Mouse (Mus musculus): ENCODE measurements around the gene C8g. TPM values are rescaled to one million over a fixed set of nuclear protein-coding genes. Genes with fewer than 3 reads are reported as not detected.
A peak's percentile ranks its signal among the peaks of the same experiment; 100 is the strongest.

Gene C8g
- total and polyA plus RNA-seq, 2 experiments from 2014 or later, result 1.6 to 2.4 TPM

- H3K27ac ChIP-seq (ENCODE audit: low read depth), result no peak overlapping the region
- no peaks in the 10 kb centered on the region for H3K9me3 ChIP-seq (replicated peaks; ENCODE audit: control insufficient read depth, low read length)
- no peak for TF ChIP-seq EP300 (IDR thresholded peaks at IDR 0.05; ENCODE audit: low read depth)
- TF ChIP-seq CTCF (IDR thresholded peaks at IDR 0.05; ENCODE audit: low read depth), result no peak
- peaks cover 34% of the 10 kb centered on the region for H3K36me3 ChIP-seq (replicated peaks; ENCODE audit: control insufficient read depth, insufficient read depth, low read length)
- ATAC-seq (ENCODE audit: insufficient read depth, low read depth) (no peak), DNase-seq (ENCODE audit: low spot score) (no peak)
- H3K27me3 ChIP-seq (ENCODE audit: control insufficient read depth, insufficient read depth, low read length), result no peaks in the 10 kb centered on the region
- H3K4me3 ChIP-seq (ENCODE audit: low read depth, low read length), result no peak overlapping the region
- 89% methylated on average over 4 of the region's 4 CpGs for WGBS
- no peak overlapping the region for H3K4me2 ChIP-seq (ENCODE audit: low read depth, low read length)
- H3K9ac ChIP-seq (replicated peaks; ENCODE audit: low read depth, low read length), result no peak overlapping the region
- H3K4me1 ChIP-seq (ENCODE audit: control insufficient read depth, insufficient read depth), result peaks cover 9% of the 10 kb centered on the region
These were observed 4.3 kb upstream of the C8g start for GRCm38 (mm10) chr2:25505860-25506259.

DNA sequence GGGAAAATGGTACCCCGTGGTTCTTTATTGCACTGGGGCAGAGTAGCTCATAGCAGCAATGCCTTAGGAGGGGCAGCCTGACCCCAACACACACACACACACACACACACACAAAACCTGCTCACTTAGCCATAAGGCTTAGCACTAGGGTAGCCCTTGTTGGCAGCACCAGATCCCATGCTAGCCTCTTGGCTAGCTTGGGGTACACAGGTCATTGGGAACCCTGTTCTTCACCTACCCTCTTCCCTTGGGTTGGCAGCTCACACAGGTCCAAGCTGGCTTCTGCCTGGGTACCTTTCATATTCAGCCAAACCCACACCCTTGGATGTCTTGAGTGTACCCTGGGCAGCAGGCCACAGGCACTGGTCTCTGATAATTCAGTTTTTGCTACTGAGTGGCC lies 3.5 kb upstream of the C8g start:
- no peak overlapping the region for H3K27ac ChIP-seq (ENCODE audit: low read depth)
- no peaks in the 10 kb centered on the region for H3K9me3 ChIP-seq (replicated peaks; ENCODE audit: control insufficient read depth, low read length)
- no peaks in the 10 kb centered on the region for H3K27me3 ChIP-seq (ENCODE audit: control insufficient read depth, insufficient read depth, low read length)
- peaks cover 34% of the 10 kb centered on the region for H3K36me3 ChIP-seq (replicated peaks; ENCODE audit: control insufficient read depth, insufficient read depth, low read length)
- DNase-seq (ENCODE audit: low spot score), result no peak
- H3K4me3 ChIP-seq (ENCODE audit: low read depth, low read length), result no peak overlapping the region
- WGBS, result 90% methylated on average over 1 of the region's 1 CpGs
- no peak for TF ChIP-seq CTCF (IDR thresholded peaks at IDR 0.05; ENCODE audit: low read depth)
- no peak for TF ChIP-seq EP300 (IDR thresholded peaks at IDR 0.05; ENCODE audit: low read depth)
- no peak overlapping the region for H3K9ac ChIP-seq (replicated peaks; ENCODE audit: low read depth, low read length)
- H3K4me2 ChIP-seq (ENCODE audit: low read depth, low read length), result no peak overlapping the region
- no peak for ATAC-seq (ENCODE audit: insufficient read depth, low read depth)
- H3K4me1 ChIP-seq (ENCODE audit: control insufficient read depth, insufficient read depth), result peaks cover 13% of the 10 kb centered on the region

DNA sequence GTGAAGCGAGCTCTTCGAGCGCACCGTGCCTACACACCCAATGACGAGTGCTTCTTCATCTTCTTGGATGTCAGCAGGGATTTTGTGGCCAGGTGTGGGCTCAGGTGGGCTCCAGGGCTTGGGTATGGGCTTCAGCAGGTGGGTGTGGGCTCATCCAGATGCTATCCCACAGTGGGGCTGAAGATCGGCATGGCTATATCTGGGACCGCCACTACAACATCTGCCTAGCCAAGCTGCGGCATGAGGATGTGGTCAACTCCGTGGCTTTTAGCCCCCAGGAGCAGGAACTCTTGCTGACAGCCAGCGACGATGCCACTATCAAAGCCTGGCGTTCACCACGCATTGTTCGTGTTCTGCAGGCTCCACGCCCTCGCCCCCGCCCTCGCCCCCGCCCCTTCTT lies 3.0 kb upstream of the C8g start:
- WGBS, result 89% methylated on average over 19 of the region's 19 CpGs

DNA sequence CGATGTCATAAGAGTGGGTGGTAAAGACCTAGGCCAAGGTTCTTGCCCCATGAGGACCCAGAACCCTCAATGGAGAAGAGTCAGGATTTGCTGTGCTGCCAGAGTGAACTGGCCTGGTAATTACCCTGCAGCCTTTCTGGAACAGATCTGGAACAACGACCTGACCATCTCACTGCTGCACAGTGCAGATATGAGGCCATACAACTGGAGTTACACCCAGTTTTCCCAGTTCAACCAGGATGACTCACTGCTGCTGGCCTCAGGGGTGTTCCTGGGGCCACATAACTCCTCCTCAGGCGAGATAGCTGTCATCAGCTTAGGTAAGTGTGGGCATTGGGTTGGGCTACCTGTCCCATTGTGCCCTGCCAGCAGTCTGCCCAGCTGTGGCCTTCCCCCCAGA lies 1.2 kb upstream of the C8g start:
- no peak for TF ChIP-seq CTCF (IDR thresholded peaks at IDR 0.05; ENCODE audit: low read depth)
- TF ChIP-seq EP300 (IDR thresholded peaks at IDR 0.05; ENCODE audit: low read depth), result no peak
- H3K4me3 ChIP-seq (ENCODE audit: low read depth, low read length), result no peak overlapping the region
- no peak for DNase-seq (ENCODE audit: low spot score)
- no peak for ATAC-seq (ENCODE audit: insufficient read depth, low read depth)
- peaks cover 15% of the 10 kb centered on the region for H3K4me1 ChIP-seq (ENCODE audit: control insufficient read depth, insufficient read depth)
- H3K27me3 ChIP-seq (ENCODE audit: control insufficient read depth, insufficient read depth, low read length), result no peaks in the 10 kb centered on the region
- H3K4me2 ChIP-seq (ENCODE audit: low read depth, low read length), result no peak overlapping the region
- H3K27ac ChIP-seq (ENCODE audit: low read depth), result no peak overlapping the region
- H3K36me3 ChIP-seq (replicated peaks; ENCODE audit: control insufficient read depth, insufficient read depth, low read length), result peaks cover 34% of the 10 kb centered on the region
- 76% methylated on average over 3 of the region's 3 CpGs for WGBS
- no peak overlapping the region for H3K9ac ChIP-seq (replicated peaks; ENCODE audit: low read depth, low read length)
- no peaks in the 10 kb centered on the region for H3K9me3 ChIP-seq (replicated peaks; ENCODE audit: control insufficient read depth, low read length)

More for the DNA sequence above, 3.0 kb upstream of the C8g start:
- no peak for TF ChIP-seq EP300 (IDR thresholded peaks at IDR 0.05; ENCODE audit: low read depth)
- no peak for TF ChIP-seq CTCF (IDR thresholded peaks at IDR 0.05; ENCODE audit: low read depth)
- H3K4me1 ChIP-seq (ENCODE audit: control insufficient read depth, insufficient read depth), result peaks cover 15% of the 10 kb centered on the region
- no peak for DNase-seq (ENCODE audit: low spot score)
- H3K4me3 ChIP-seq (ENCODE audit: low read depth, low read length), result no peak overlapping the region
- H3K4me2 ChIP-seq (ENCODE audit: low read depth, low read length), result no peak overlapping the region
- H3K36me3 ChIP-seq (replicated peaks; ENCODE audit: control insufficient read depth, insufficient read depth, low read length), result peaks cover 34% of the 10 kb centered on the region
- no peak overlapping the region for H3K9ac ChIP-seq (replicated peaks; ENCODE audit: low read depth, low read length)
- H3K27me3 ChIP-seq (ENCODE audit: control insufficient read depth, insufficient read depth, low read length), result no peaks in the 10 kb centered on the region
- ATAC-seq (ENCODE audit: insufficient read depth, low read depth), result no peak
- H3K27ac ChIP-seq (ENCODE audit: low read depth), result no peak overlapping the region
- no peaks in the 10 kb centered on the region for H3K9me3 ChIP-seq (replicated peaks; ENCODE audit: control insufficient read depth, low read length)

DNA sequence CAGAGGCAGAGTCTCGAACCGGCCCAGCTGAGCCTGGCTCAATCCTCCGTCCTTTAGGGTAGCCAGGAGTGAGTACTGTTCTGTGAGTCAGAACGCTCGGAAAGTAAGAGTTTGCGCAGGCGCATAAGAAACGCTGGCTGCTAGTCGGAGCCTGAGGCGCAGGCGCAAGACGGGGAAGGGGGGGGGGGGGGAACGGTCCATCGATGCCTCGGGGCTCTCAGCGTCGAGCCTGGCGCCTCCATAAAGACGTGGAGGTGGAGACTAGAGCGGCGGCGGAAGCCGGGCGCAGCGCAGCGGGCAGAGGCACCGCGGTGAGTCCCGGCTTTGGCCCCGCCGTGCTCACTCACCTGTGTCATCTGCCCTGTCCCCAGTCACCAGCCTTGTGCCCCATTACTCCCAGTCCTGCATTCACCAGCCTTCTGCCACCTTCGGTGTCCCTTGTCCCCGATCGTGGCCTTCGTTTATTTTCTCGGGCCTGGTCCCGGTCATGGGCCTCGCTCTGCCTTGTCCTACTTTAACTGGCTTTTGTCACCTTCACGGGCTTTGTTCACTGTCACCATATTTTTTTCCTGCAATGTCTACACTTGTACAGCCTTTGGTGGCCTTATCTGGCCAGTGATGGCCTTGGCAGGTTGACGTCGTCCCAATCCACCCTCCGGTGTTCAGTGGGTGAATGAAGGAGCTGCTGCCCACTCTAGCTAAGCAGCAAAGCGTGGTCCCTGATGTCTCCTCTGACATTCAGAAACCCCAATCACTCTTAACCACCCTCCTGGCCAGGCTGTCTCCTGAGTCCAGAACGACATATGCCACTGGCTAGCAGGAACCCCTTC lies 728 bp downstream of the C8g start, which contains the start of gene Fbxw5:
Fbxw5 (plus strand) TSS at position 175 of the 830 bp plus-strand sequence.
- Histone ChIP-seq H3K9ac (replicated peaks; ENCODE audit: low read depth, low read length) (peak within 1 kb of the TSS; percentile 96), H3K4me1 (ENCODE audit: control insufficient read depth, insufficient read depth) (peaks cover 15% of the 10 kb centered on the region), H3K27ac (ENCODE audit: low read depth) (peak within 1 kb of the TSS; percentile 77), H3K9me3 (replicated peaks; ENCODE audit: control insufficient read depth, low read length) (no peaks in the 10 kb centered on the region), H3K36me3 (replicated peaks; ENCODE audit: control insufficient read depth, insufficient read depth, low read length) (peaks cover 34% of the 10 kb centered on the region), H3K4me3 (ENCODE audit: low read depth, low read length) (peak within 1 kb of the TSS; percentile 91), H3K27me3 (ENCODE audit: control insufficient read depth, insufficient read depth, low read length) (no peaks in the 10 kb centered on the region), H3K4me2 (ENCODE audit: low read depth, low read length) (peak within 1 kb of the TSS; percentile 96)
- DNase-seq (ENCODE audit: low spot score) (peak; percentile 95), ATAC-seq (ENCODE audit: insufficient read depth, low read depth) (peak; percentile 92)
- WGBS, result under 1% methylated on average over 44 of the region's 44 CpGs
- TF ChIP-seq CTCF (IDR thresholded peaks at IDR 0.05; ENCODE audit: low read depth), result no peak
- no peak for TF ChIP-seq EP300 (IDR thresholded peaks at IDR 0.05; ENCODE audit: low read depth)
